Mouse (Mus musculus): ENCODE data around the gene Tubb4b.

Tubb4b gene

GRCm38 (mm10) chr2:25244144-25244543 is 19.6 kb upstream of the Tubb4b start:
- no peak for DNase-seq

- no peak for DNase-seq
Measured at GRCm38 (mm10) chr2:25243342-25243741, 18.8 kb upstream of the Tubb4b start.

GRCm38 (mm10) chr2:25242101-25242506 is 17.6 kb upstream of the Tubb4b start, which contains the start of the genes Rnf208 and Cysrt1:
TSS of gene Rnf208 (plus strand) at chr2:25242255.
TSS of gene Cysrt1 (minus strand) at chr2:25242452.
- DNase-seq = peak; percentile 39 to 54

GRCm38 (mm10) chr2:25241438-25241775 is 16.9 kb upstream of the Tubb4b start:
- DNase-seq = peak in 1 of 2 experiments; percentile 9

- peak; percentile 84 to 89 for DNase-seq
Measured at GRCm38 (mm10) chr2:25240723-25241437, 16.4 kb upstream of the Tubb4b start.

GRCm38 (mm10) chr2:25240310-25240709 is 15.8 kb upstream of the Tubb4b start:
- DNase-seq = peak in 1 of 2 experiments; percentile 2

GRCm38 (mm10) chr2:25239766-25240165 is 15.3 kb upstream of the Tubb4b start:
- peak in 1 of 2 experiments; percentile 3 for DNase-seq

- DNase-seq = peak in 1 of 2 experiments; percentile 4
Measured at GRCm38 (mm10) chr2:25238106-25238505, 13.6 kb upstream of the Tubb4b start.

- peak in 1 of 2 experiments; percentile 35 for DNase-seq
Measured at GRCm38 (mm10) chr2:25237522-25237921, 13.0 kb upstream of the Tubb4b start.

- peak in 1 of 2 experiments; percentile 7 for DNase-seq
Measured at GRCm38 (mm10) chr2:25236614-25237013, 12.1 kb upstream of the Tubb4b start, which contains the start of gene Rnf224. TSS of gene Rnf224 (minus strand) at chr2:25236787.

- DNase-seq = peak in 1 of 2 experiments; percentile 46
Measured at GRCm38 (mm10) chr2:25234551-25235220, 10.2 kb upstream of the Tubb4b start.

- DNase-seq = peak in 1 of 2 experiments; percentile 47
Measured at GRCm38 (mm10) chr2:25234050-25234449, 9.5 kb upstream of the Tubb4b start, which contains the start of gene Slc34a3. TSS of gene Slc34a3 (minus strand) at chr2:25234364.

GRCm38 (mm10) chr2:25233421-25233820 is 8.9 kb upstream of the Tubb4b start:
- peak in 1 of 2 experiments; percentile 2 for DNase-seq

GRCm38 (mm10) chr2:25231038-25231437 is 6.5 kb upstream of the Tubb4b start:
- no peak for DNase-seq

GRCm38 (mm10) chr2:25230581-25230980 is 6.1 kb upstream of the Tubb4b start:
- DNase-seq = no peak

GRCm38 (mm10) chr2:25229582-25229981 is 5.1 kb upstream of the Tubb4b start:
- no peak for DNase-seq

- DNase-seq = no peak
Measured at GRCm38 (mm10) chr2:25228995-25229530, 4.6 kb upstream of the Tubb4b start.

- peak; percentile 88 to 92 for DNase-seq
Measured at GRCm38 (mm10) chr2:25228431-25228889, 4.0 kb upstream of the Tubb4b start.

- DNase-seq = no peak
Measured at GRCm38 (mm10) chr2:25227406-25227805, 2.9 kb upstream of the Tubb4b start.

- DNase-seq = no peak
Measured at GRCm38 (mm10) chr2:25226864-25227263, 2.4 kb upstream of the Tubb4b start.

GRCm38 (mm10) chr2:25225811-25226379 is 1.4 kb upstream of the Tubb4b start:
- no peak for DNase-seq

- peak; percentile 95 to 98 for DNase-seq
Measured at GRCm38 (mm10) chr2:25224766-25225752, 557 bp upstream of the Tubb4b start.
